Mouse (Mus musculus): ENCODE results near the gene Ntn4. TPM values are rescaled to one million over a fixed set of nuclear protein-coding genes. Genes with fewer than 3 reads are reported as not detected.

Ntn4 gene
- polyA plus RNA-seq, 1 experiment from 2014 or later, result 4.4 TPM

DNA sequence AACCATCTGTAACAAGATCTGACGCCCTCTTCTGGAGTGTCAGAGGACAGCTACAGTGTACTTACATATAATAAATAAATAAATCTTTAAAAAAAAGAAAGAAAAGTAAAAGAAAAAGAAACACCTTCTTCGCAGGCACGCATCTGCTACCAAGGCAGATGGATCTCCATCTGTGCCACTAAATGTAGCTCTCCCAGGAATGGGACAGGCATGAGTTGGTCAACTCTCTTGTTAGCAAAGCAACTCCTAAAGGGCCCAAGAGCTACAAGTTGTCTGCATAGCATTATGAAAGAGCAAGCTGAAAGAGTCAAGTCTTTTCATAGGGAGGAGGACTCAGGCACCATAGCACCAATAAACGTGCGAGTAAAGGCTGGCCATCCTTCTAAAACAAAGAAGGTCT, 119.9 kb downstream of the Ntn4 start:
- ATAC-seq (replicated peaks; ENCODE audit: low FRiP score), result no peak
- Histone ChIP-seq H3K4me1 (replicated peaks; ENCODE audit: control insufficient read depth, insufficient read depth, low read length) (no peaks in the 10 kb centered on the region; the same call in 1 of the 2 replicates), H3K9ac (ENCODE audit: low read length) (no peak overlapping the region), H3K9me3 (ENCODE audit: control insufficient read depth, low read length) (no peaks in the 10 kb centered on the region), H3K36me3 (ENCODE audit: control insufficient read depth, insufficient read depth, low read length) (no peaks in the 10 kb centered on the region), H3K27ac (ENCODE audit: low read depth, low read length) (no peak overlapping the region), H3K4me2 (ENCODE audit: low read depth, low read length, severe bottlenecking) (no peak overlapping the region), H3K4me3 (ENCODE audit: low read depth, low read length) (no peak overlapping the region), H3K27me3 (ENCODE audit: control insufficient read depth, insufficient read depth, low read length) (no peaks in the 10 kb centered on the region)
- WGBS, result 82% methylated on average over 5 of the region's 5 CpGs
- DNase-seq (ENCODE audit: low spot score), result no peak

GRCm38 (mm10) chr10:93763074-93763473, 122.6 kb downstream of the Ntn4 start:
- ATAC-seq (replicated peaks; ENCODE audit: low FRiP score) (no peak), DNase-seq (ENCODE audit: low spot score) (peak; percentile 65)
- no peaks in the 10 kb centered on the region for H3K9me3 ChIP-seq (ENCODE audit: control insufficient read depth, low read length)
- WGBS, result 34% methylated on average over 5 of the region's 5 CpGs
- no peaks in the 10 kb centered on the region for H3K4me1 ChIP-seq (replicated peaks; ENCODE audit: control insufficient read depth, insufficient read depth, low read length)
- no peaks in the 10 kb centered on the region for H3K27me3 ChIP-seq (ENCODE audit: control insufficient read depth, insufficient read depth, low read length)
- no peak overlapping the region for H3K27ac ChIP-seq (ENCODE audit: low read depth, low read length)
- H3K9ac ChIP-seq (ENCODE audit: low read length), result no peak overlapping the region
- H3K4me2 ChIP-seq (ENCODE audit: low read depth, low read length, severe bottlenecking), result no peak overlapping the region
- H3K36me3 ChIP-seq (ENCODE audit: control insufficient read depth, insufficient read depth, low read length), result no peaks in the 10 kb centered on the region
- no peak overlapping the region for H3K4me3 ChIP-seq (ENCODE audit: low read depth, low read length)

GRCm38 (mm10) chr10:93766221-93766620, 125.7 kb downstream of the Ntn4 start:
- 93% methylated on average over 5 of the region's 5 CpGs for WGBS
- Histone ChIP-seq H3K4me1 (replicated peaks; ENCODE audit: control insufficient read depth, insufficient read depth, low read length) (no peaks in the 10 kb centered on the region), H3K4me3 (ENCODE audit: low read depth, low read length) (no peak overlapping the region), H3K36me3 (ENCODE audit: control insufficient read depth, insufficient read depth, low read length) (no peaks in the 10 kb centered on the region), H3K27ac (ENCODE audit: low read depth, low read length) (no peak overlapping the region), H3K4me2 (ENCODE audit: low read depth, low read length, severe bottlenecking) (no peak overlapping the region), H3K27me3 (ENCODE audit: control insufficient read depth, insufficient read depth, low read length) (no peaks in the 10 kb centered on the region), H3K9ac (ENCODE audit: low read length) (no peak overlapping the region), H3K9me3 (ENCODE audit: control insufficient read depth, low read length) (no peaks in the 10 kb centered on the region)
- ATAC-seq (replicated peaks; ENCODE audit: low FRiP score), result no peak
- DNase-seq (ENCODE audit: low spot score), result no peak

- ATAC-seq (replicated peaks; ENCODE audit: low FRiP score) (no peak), DNase-seq (ENCODE audit: low spot score) (no peak)
- WGBS, result 78% methylated on average over 5 of the region's 5 CpGs
- H3K27ac ChIP-seq (ENCODE audit: low read depth, low read length), result no peak overlapping the region
- no peaks in the 10 kb centered on the region for H3K27me3 ChIP-seq (ENCODE audit: control insufficient read depth, insufficient read depth, low read length)
- no peaks in the 10 kb centered on the region for H3K9me3 ChIP-seq (ENCODE audit: control insufficient read depth, low read length)
- H3K4me1 ChIP-seq (replicated peaks; ENCODE audit: control insufficient read depth, insufficient read depth, low read length), result no peaks in the 10 kb centered on the region
- H3K4me2 ChIP-seq (ENCODE audit: low read depth, low read length, severe bottlenecking), result no peak overlapping the region
- no peak overlapping the region for H3K9ac ChIP-seq (ENCODE audit: low read length)
- H3K4me3 ChIP-seq (ENCODE audit: low read depth, low read length), result no peak overlapping the region
- H3K36me3 ChIP-seq (ENCODE audit: control insufficient read depth, insufficient read depth, low read length), result no peaks in the 10 kb centered on the region
Measured at GRCm38 (mm10) chr10:93767245-93767644, 126.8 kb downstream of the Ntn4 start.

GRCm38 (mm10) chr10:93768222-93768621, 127.7 kb downstream of the Ntn4 start:
- DNase-seq (ENCODE audit: low spot score) (no peak), ATAC-seq (replicated peaks; ENCODE audit: low FRiP score) (no peak)
- no peak overlapping the region for H3K4me2 ChIP-seq (ENCODE audit: low read depth, low read length, severe bottlenecking)
- no peak overlapping the region for H3K27ac ChIP-seq (ENCODE audit: low read depth, low read length)
- H3K27me3 ChIP-seq (ENCODE audit: control insufficient read depth, insufficient read depth, low read length), result no peaks in the 10 kb centered on the region
- no peak overlapping the region for H3K9ac ChIP-seq (ENCODE audit: low read length)
- WGBS, result 67% methylated on average over 9 of the region's 9 CpGs
- no peak overlapping the region for H3K4me3 ChIP-seq (ENCODE audit: low read depth, low read length)
- no peaks in the 10 kb centered on the region for H3K4me1 ChIP-seq (replicated peaks; ENCODE audit: control insufficient read depth, insufficient read depth, low read length)
- H3K9me3 ChIP-seq (ENCODE audit: control insufficient read depth, low read length), result no peaks in the 10 kb centered on the region
- H3K36me3 ChIP-seq (ENCODE audit: control insufficient read depth, insufficient read depth, low read length), result no peaks in the 10 kb centered on the region

GRCm38 (mm10) chr10:93771931-93772465, 131.5 kb downstream of the Ntn4 start:
- no peak overlapping the region for H3K27ac ChIP-seq (ENCODE audit: low read depth, low read length)
- H3K4me2 ChIP-seq (ENCODE audit: low read depth, low read length, severe bottlenecking), result no peak overlapping the region
- H3K36me3 ChIP-seq (ENCODE audit: control insufficient read depth, insufficient read depth, low read length), result no peaks in the 10 kb centered on the region
- H3K4me3 ChIP-seq (ENCODE audit: low read depth, low read length), result no peak overlapping the region
- no peak for DNase-seq (ENCODE audit: low spot score)
- H3K27me3 ChIP-seq (ENCODE audit: control insufficient read depth, insufficient read depth, low read length), result no peaks in the 10 kb centered on the region
- 53% methylated on average over 9 of the region's 9 CpGs for WGBS
- no peaks in the 10 kb centered on the region for H3K4me1 ChIP-seq (replicated peaks; ENCODE audit: control insufficient read depth, insufficient read depth, low read length)
- ATAC-seq (replicated peaks; ENCODE audit: low FRiP score), result no peak
- H3K9me3 ChIP-seq (ENCODE audit: control insufficient read depth, low read length), result no peaks in the 10 kb centered on the region
- H3K9ac ChIP-seq (ENCODE audit: low read length), result no peak overlapping the region

GRCm38 (mm10) chr10:93772492-93772891, 132.0 kb downstream of the Ntn4 start:
- no peaks in the 10 kb centered on the region for H3K36me3 ChIP-seq (ENCODE audit: control insufficient read depth, insufficient read depth, low read length)
- DNase-seq (ENCODE audit: low spot score), result no peak
- H3K9me3 ChIP-seq (ENCODE audit: control insufficient read depth, low read length), result no peaks in the 10 kb centered on the region
- H3K4me3 ChIP-seq (ENCODE audit: low read depth, low read length), result no peak overlapping the region
- H3K27me3 ChIP-seq (ENCODE audit: control insufficient read depth, insufficient read depth, low read length), result no peaks in the 10 kb centered on the region
- ATAC-seq (replicated peaks; ENCODE audit: low FRiP score), result no peak
- no peaks in the 10 kb centered on the region for H3K4me1 ChIP-seq (replicated peaks; ENCODE audit: control insufficient read depth, insufficient read depth, low read length)
- H3K27ac ChIP-seq (ENCODE audit: low read depth, low read length), result no peak overlapping the region
- H3K4me2 ChIP-seq (ENCODE audit: low read depth, low read length, severe bottlenecking), result no peak overlapping the region
- no peak overlapping the region for H3K9ac ChIP-seq (ENCODE audit: low read length)
- 81% methylated on average over 3 of the region's 3 CpGs for WGBS

GRCm38 (mm10) chr10:93776731-93777151, 136.3 kb downstream of the Ntn4 start:
- Histone ChIP-seq H3K4me3 (ENCODE audit: low read depth, low read length) (no peak overlapping the region), H3K27ac (ENCODE audit: low read depth, low read length) (no peak overlapping the region), H3K4me1 (replicated peaks; ENCODE audit: control insufficient read depth, insufficient read depth, low read length) (no peaks in the 10 kb centered on the region), H3K9me3 (ENCODE audit: control insufficient read depth, low read length) (no peaks in the 10 kb centered on the region), H3K9ac (ENCODE audit: low read length) (no peak overlapping the region), H3K27me3 (ENCODE audit: control insufficient read depth, insufficient read depth, low read length) (no peaks in the 10 kb centered on the region), H3K36me3 (ENCODE audit: control insufficient read depth, insufficient read depth, low read length) (no peaks in the 10 kb centered on the region), H3K4me2 (ENCODE audit: low read depth, low read length, severe bottlenecking) (no peak overlapping the region)
- ATAC-seq (replicated peaks; ENCODE audit: low FRiP score) (no peak), DNase-seq (ENCODE audit: low spot score) (no peak)
- WGBS, result 50% methylated on average over 5 of the region's 5 CpGs

- no peaks in the 10 kb centered on the region for H3K9me3 ChIP-seq (ENCODE audit: control insufficient read depth, low read length)
- ATAC-seq (replicated peaks; ENCODE audit: low FRiP score), result no peak
- 43% methylated on average over 7 of the region's 7 CpGs for WGBS
Measured at GRCm38 (mm10) chr10:93777372-93777771, 136.9 kb downstream of the Ntn4 start.

More at GRCm38 (mm10) chr10:93777372-93777771, 136.9 kb downstream of the Ntn4 start:
- H3K4me2 ChIP-seq (ENCODE audit: low read depth, low read length, severe bottlenecking), result no peak overlapping the region
- DNase-seq (ENCODE audit: low spot score), result peak; percentile 71
- H3K4me3 ChIP-seq (ENCODE audit: low read depth, low read length), result no peak overlapping the region
- no peaks in the 10 kb centered on the region for H3K36me3 ChIP-seq (ENCODE audit: control insufficient read depth, insufficient read depth, low read length)
- no peaks in the 10 kb centered on the region for H3K4me1 ChIP-seq (replicated peaks; ENCODE audit: control insufficient read depth, insufficient read depth, low read length)
- H3K27ac ChIP-seq (ENCODE audit: low read depth, low read length), result no peak overlapping the region
- H3K9ac ChIP-seq (ENCODE audit: low read length), result no peak overlapping the region
- no peaks in the 10 kb centered on the region for H3K27me3 ChIP-seq (ENCODE audit: control insufficient read depth, insufficient read depth, low read length)

Data from forebrain, embryonic 11.5 days (tissue).